Mouse (Mus musculus) CH12.LX (cell line): Measurements from ENCODE around the gene Asb1. TPM values are rescaled to one million over a fixed set of nuclear protein-coding genes. Genes with fewer than 3 reads are reported as not detected.

ENCODE experiments used
- DNase-seq: peaks from one replicate; pipeline ENCODE4 v3.0.0-alpha.2; 2013; ENCODE audit errors: extremely low read depth
- H3K27ac ChIP-seq: 2 replicates; pipeline ENCODE4 v1.5.1; 2012; ENCODE audit warnings: low read depth, mild to moderate bottlenecking, control low read depth, moderate library complexity; ENCODE audit not compliant: insufficient read depth
- H3K27me3 ChIP-seq: replicated peaks from 2 replicates; pipeline ENCODE3; 2012; ENCODE audit warnings: inconsistent platforms
- H3K36me3 ChIP-seq, 2 experiments: replicated peaks in 1 of 2; 2 replicates each; pipeline versions ENCODE3 to v1.6.1; 2012; ENCODE audit warnings: inconsistent platforms in 1 of 2, low read length in 1 of 2, mild to moderate bottlenecking in 1 of 2, mixed read lengths in 1 of 2, moderate library complexity in 1 of 2; ENCODE audit not compliant: control insufficient read depth in 1 of 2, insufficient read depth in 1 of 2
- H3K4me1 ChIP-seq, 2 experiments: 2 replicates each; pipeline ENCODE4 v1.6.1; 2012; ENCODE audit warnings: inconsistent platforms in 1 of 2, moderate library complexity in 1 of 2; ENCODE audit not compliant: insufficient read depth in 2 of 2, control insufficient read depth in 1 of 2
- H3K4me2 ChIP-seq: 2 replicates; pipeline ENCODE4 v1.6.1; 2012; ENCODE audit warnings: low read depth, mild to moderate bottlenecking, control low read depth; ENCODE audit not compliant: poor library complexity, insufficient read depth, severe bottlenecking
- H3K4me3 ChIP-seq, 3 experiments: fragments of 150-350 bp in 1 of 3; sonication (generic) in 1 of 3; replicated peaks in 1 of 3; 2 replicates each; pipeline versions ENCODE3 to v1.5.1; 2011 to 2012; ENCODE audit warnings: low read depth in 2 of 3, low read length in 2 of 3, mild to moderate bottlenecking in 2 of 3, moderate library complexity in 2 of 3, control low read depth in 1 of 3, improper control_type of control experiment in 1 of 3, inconsistent platforms in 1 of 3, mixed read lengths in 1 of 3; ENCODE audit not compliant: poor library complexity in 1 of 3
- H3K79me2 ChIP-seq: replicated peaks from 2 replicates; pipeline ENCODE4 v1.6.1; 2012; ENCODE audit warnings: mild to moderate bottlenecking, moderate library complexity; ENCODE audit not compliant: control insufficient read depth, poor library complexity, insufficient read depth, severe bottlenecking; ENCODE audit errors: extremely low read depth
- H3K9ac ChIP-seq: 2 replicates; pipeline ENCODE4 v1.6.1; 2012; ENCODE audit warnings: low read depth, mild to moderate bottlenecking, control low read depth, moderate library complexity; ENCODE audit not compliant: insufficient read depth
- H3K9me3 ChIP-seq: replicated peaks from 2 replicates; pipeline ENCODE3; 2012; ENCODE audit warnings: low read length, inconsistent platforms, mixed read lengths
- CTCF ChIP-seq, 2 experiments: IDR thresholded peaks in 1 of 2; conservative IDR thresholded peaks in 1 of 2; 2 replicates each; pipeline ENCODE4 v1.5.1; 2011 to 2012; ENCODE audit warnings: low read depth in 2 of 2, low read length in 2 of 2, improper control_type of control experiment in 1 of 2, inconsistent platforms in 1 of 2, mild to moderate bottlenecking in 1 of 2, moderate library complexity in 1 of 2
- ELF1 ChIP-seq: IDR thresholded peaks from 2 replicates; pipeline ENCODE4 v1.6.1; 2014; ENCODE audit warnings: low read depth, mild to moderate bottlenecking, inconsistent platforms, low read length, improper control_type of control experiment
- EP300 ChIP-seq: IDR thresholded peaks from 2 replicates; pipeline ENCODE4 v1.6.1; 2011; ENCODE audit warnings: low read length, improper control_type of control experiment
- ETS1 ChIP-seq: conservative IDR thresholded peaks from 2 replicates; pipeline ENCODE4 v1.6.1; 2012; ENCODE audit warnings: low read depth, mild to moderate bottlenecking, inconsistent platforms, low read length, improper control_type of control experiment, moderate library complexity
- GABPA ChIP-seq: IDR thresholded peaks from 2 replicates; pipeline ENCODE4 v1.6.1; 2012; ENCODE audit warnings: low read depth, low read length, improper control_type of control experiment, inconsistent platforms; ENCODE audit not compliant: insufficient replicate concordance
- HCFC1 ChIP-seq: IDR thresholded peaks from 2 replicates; pipeline ENCODE4 v1.6.1; 2012; ENCODE audit warnings: low read depth, mild to moderate bottlenecking, inconsistent platforms, low read length, improper control_type of control experiment
- IRF4 ChIP-seq: IDR thresholded peaks from 2 replicates; pipeline ENCODE4 v1.6.1; 2014; ENCODE audit warnings: low read depth, mild to moderate bottlenecking, inconsistent platforms, low read length, improper control_type of control experiment
- JUND ChIP-seq: conservative IDR thresholded peaks from 2 replicates; pipeline ENCODE4 v1.6.1; 2011; ENCODE audit warnings: low read depth, low read length, improper control_type of control experiment
- KAT2A ChIP-seq: IDR thresholded peaks from 2 replicates; pipeline ENCODE4 v1.6.1; 2012; ENCODE audit warnings: low read length, improper control_type of control experiment, inconsistent platforms; ENCODE audit not compliant: insufficient replicate concordance
- MAFK ChIP-seq: IDR thresholded peaks from 2 replicates; pipeline ENCODE4 v1.6.1; 2011; ENCODE audit warnings: low read length, improper control_type of control experiment; ENCODE audit not compliant: insufficient replicate concordance
- MAZ ChIP-seq: IDR thresholded peaks from 2 replicates; pipeline ENCODE4 v1.6.1; 2012; ENCODE audit warnings: low read depth, mild to moderate bottlenecking, inconsistent platforms, low read length, improper control_type of control experiment, moderate library complexity
- MEF2A ChIP-seq: IDR thresholded peaks from 2 replicates; pipeline ENCODE4 v1.6.1; 2014; ENCODE audit warnings: low read depth, mild to moderate bottlenecking, inconsistent platforms, low read length, improper control_type of control experiment, borderline replicate concordance
- MXI1 ChIP-seq: IDR thresholded peaks from 2 replicates; pipeline ENCODE4 v1.6.1; 2011; ENCODE audit warnings: mild to moderate bottlenecking, low read depth, low read length, improper control_type of control experiment
- MYC ChIP-seq: IDR thresholded peaks from 2 replicates; pipeline ENCODE4 v1.6.1; 2011; ENCODE audit warnings: low read depth, mild to moderate bottlenecking, improper control_type of control experiment, low read length
- NELFE ChIP-seq: IDR thresholded peaks from 2 replicates; pipeline ENCODE4 v1.6.1; 2011; ENCODE audit warnings: low read depth, low read length, improper control_type of control experiment
- NRF1 ChIP-seq: IDR thresholded peaks from 2 replicates; pipeline ENCODE4 v1.6.1; 2014; ENCODE audit warnings: low read depth, mild to moderate bottlenecking, inconsistent platforms, low read length, improper control_type of control experiment, moderate library complexity
- PAX5 ChIP-seq: IDR thresholded peaks from 2 replicates; pipeline ENCODE4 v1.6.1; 2012; ENCODE audit warnings: low read length, inconsistent platforms, mixed read lengths
- POLR2A ChIP-seq: IDR thresholded peaks from 2 replicates; pipeline ENCODE4 v1.6.1; 2011; ENCODE audit warnings: low read depth, mild to moderate bottlenecking, improper control_type of control experiment, low read length
- POLR2AphosphoS2 ChIP-seq: IDR thresholded peaks from 2 replicates; pipeline ENCODE4 v1.6.1; 2011; ENCODE audit warnings: low read depth, low read length, improper control_type of control experiment
- RAD21 ChIP-seq: IDR thresholded peaks from 2 replicates; pipeline ENCODE4 v1.6.1; 2011; ENCODE audit warnings: low read depth, mild to moderate bottlenecking, low read length, improper control_type of control experiment, moderate library complexity
- RCOR1 ChIP-seq: conservative IDR thresholded peaks from 2 replicates; pipeline ENCODE4 v1.6.1; 2012; ENCODE audit warnings: low read depth, mild to moderate bottlenecking, inconsistent platforms, low read length, improper control_type of control experiment
- SIN3A ChIP-seq: IDR thresholded peaks from 2 replicates; pipeline ENCODE4 v1.6.1; 2012; ENCODE audit warnings: low read length, improper control_type of control experiment, inconsistent platforms
- SMC3 ChIP-seq: IDR thresholded peaks from 2 replicates; pipeline ENCODE4 v1.6.1; 2011; ENCODE audit warnings: low read depth, low read length, improper control_type of control experiment
- TBP ChIP-seq: conservative IDR thresholded peaks from 2 replicates; pipeline ENCODE4 v1.6.1; 2011; ENCODE audit warnings: low read depth, low read length, improper control_type of control experiment
- USF1 ChIP-seq: IDR thresholded peaks from 2 replicates; pipeline ENCODE4 v1.6.1; 2014; ENCODE audit warnings: low read depth, mild to moderate bottlenecking, inconsistent platforms, low read length, improper control_type of control experiment
- ZC3H11A ChIP-seq: IDR thresholded peaks from 2 replicates; pipeline ENCODE4 v1.6.1; 2012; ENCODE audit warnings: low read depth, mild to moderate bottlenecking, inconsistent platforms, low read length, improper control_type of control experiment
- ZKSCAN1 ChIP-seq: IDR thresholded peaks from 2 replicates; pipeline ENCODE4 v1.6.1; 2012; ENCODE audit warnings: low read depth, inconsistent platforms, low read length, improper control_type of control experiment, borderline replicate concordance
- ZMIZ1 ChIP-seq: IDR thresholded peaks from 2 replicates; pipeline ENCODE4 v1.6.1; 2012; ENCODE audit warnings: low read depth, mild to moderate bottlenecking, inconsistent platforms, low read length, improper control_type of control experiment
- ZNF384 ChIP-seq: IDR thresholded peaks from 2 replicates; pipeline ENCODE4 v1.6.1; 2012; ENCODE audit warnings: low read depth, low read length, improper control_type of control experiment, inconsistent platforms
- dilution Hi-C: fragments of 300-500 bp; cut with MboI; formaldehyde crosslinking; loops from 2 replicates; pipeline ENCODE4 v1.14.3; 2020; ENCODE audit warnings: low sequenced_read_pairs; ENCODE audit not compliant: extremely low pct_unique_long_range_greater_than_20kb, extremely low pct_ligation_motif_present
- in situ Hi-C: fragments of 300-500 bp; cut with MboI; formaldehyde crosslinking; loops from 3 replicates; pipeline ENCODE4 v1.14.3; 2019; ENCODE audit warnings: low sequenced_read_pairs, low pct_ligation_motif_present, low pct_unique_long_range_greater_than_20kb, mixed read lengths
- polyA plus RNA-seq: library from polyadenylated mRNA; unstranded; fragments of >175 nt; gene quantifications from 2 replicates; pipeline ENCODE4 v1.2.1, GENCODE M21; 2012; ENCODE audit warnings: low read depth; ENCODE audit not compliant: insufficient read length
- total RNA-seq, 2 experiments: library from RNA; depleted of rRNA; stranded (reverse); fragments of 300-350 nt in 1 of 2; fragments of >200 nt in 1 of 2; gene quantifications; 2 replicates each; pipeline ENCODE4 v1.2.3; 2012 to 2014

Asb1 gene
- total and polyA plus RNA-seq, 3 experiments, result 6.1 to 9.5 (median 6.4) TPM

GRCm38 (mm10) chr1:91495321-91495720 is 45.0 kb upstream of the Asb1 start:
- Histone ChIP-seq H3K4me1 (peaks cover 6 to 21% of the 10 kb centered on the region in 2 experiments), H3K9me3 (no peaks in the 10 kb centered on the region), H3K79me2 (no peaks in the 10 kb centered on the region), H3K4me2 (peak overlapping the region; percentile 77), H3K4me3 (peak overlapping the region; percentile 79 to 96 (median 85)), H3K36me3 (peaks cover 3 to 26% of the 10 kb centered on the region in 2 experiments), H3K27me3 (peaks cover 14% of the 10 kb centered on the region), H3K9ac (peak overlapping the region; percentile 66), H3K27ac (no peak overlapping the region)
- dilution Hi-C loops (no loop called here), in situ Hi-C loops (no loop called here)
- TF ChIP-seq JUND (no peak), USF1 (no peak), GABPA (no peak), KAT2A (no peak), SMC3 (no peak), POLR2A (no peak), RCOR1 (no peak), TBP (no peak), MAFK (no peak), ZMIZ1 (no peak), MEF2A (no peak), ZC3H11A (no peak), RAD21 (no peak), MAZ (no peak), ETS1 (no peak), ZNF384 (no peak)
- no peak for DNase-seq

GRCm38 (mm10) chr1:91498579-91498978 is 41.8 kb upstream of the Asb1 start:
- Histone ChIP-seq H3K9ac (no peak overlapping the region), H3K27ac (no peak overlapping the region), H3K79me2 (no peaks in the 10 kb centered on the region), H3K9me3 (no peaks in the 10 kb centered on the region), H3K4me1 (peaks cover 6 to 20% of the 10 kb centered on the region in 2 experiments), H3K4me3 (no peak overlapping the region), H3K4me2 (no peak overlapping the region), H3K36me3 (peaks cover 7 to 51% of the 10 kb centered on the region in 2 experiments), H3K27me3 (peaks cover 3% of the 10 kb centered on the region)
- TF ChIP-seq SIN3A (no peak), MEF2A (no peak), ZKSCAN1 (no peak), ELF1 (no peak), KAT2A (no peak), MYC (no peak), NELFE (no peak), IRF4 (no peak), CTCF (conservative IDR thresholded peaks at IDR 0.05 in 1 of 2, IDR thresholded peaks at IDR 0.05 in 1 of 2; ENCODE audit: low read depth in 2 of 2, low read length in 2 of 2) (no peak), ZC3H11A (no peak), MAZ (no peak), PAX5 (no peak), GABPA (no peak), NRF1 (no peak), JUND (no peak), EP300 (no peak), POLR2AphosphoS2 (no peak), MXI1 (no peak), HCFC1 (no peak), MAFK (no peak)
- dilution Hi-C loops (no loop called here), in situ Hi-C loops (no loop called here)
- DNase-seq, result no peak
